Mouse (Mus musculus) small intestine, adult 2 months (tissue): ENCODE data around the gene Htatsf1. TPM values are rescaled to one million over a fixed set of nuclear protein-coding genes. Genes with fewer than 3 reads are reported as not detected.

Source experiments
- H3K27ac ChIP-seq: fragments of 200-500 bp; 2 replicates; pipeline ENCODE4 v1.5.1; 2012; ENCODE audit warnings: low read depth, low read length, control low read depth, inconsistent platforms; ENCODE audit not compliant: insufficient read depth
- H3K27me3 ChIP-seq: fragments of 200-500 bp; 2 replicates; pipeline ENCODE4 v1.6.1; 2012; ENCODE audit warnings: mild to moderate bottlenecking, moderate library complexity, low read length, inconsistent platforms; ENCODE audit not compliant: control insufficient read depth, insufficient read depth
- H3K36me3 ChIP-seq: fragments of 200-500 bp; 2 replicates; pipeline ENCODE4 v1.6.1; 2012; ENCODE audit warnings: mild to moderate bottlenecking, low read length, control low read depth, inconsistent platforms; ENCODE audit not compliant: control insufficient read depth, insufficient read depth
- H3K4me1 ChIP-seq: fragments of 200-500 bp; 2 replicates; pipeline ENCODE4 v1.6.1; 2012; ENCODE audit warnings: low read length, inconsistent platforms, mixed read lengths; ENCODE audit not compliant: control insufficient read depth, insufficient read depth, insufficient read length
- H3K4me3 ChIP-seq: fragments of 200-500 bp; 2 replicates; pipeline ENCODE4 v1.5.1; 2012; ENCODE audit warnings: low read depth, mild to moderate bottlenecking, control low read depth, inconsistent platforms, low read length, moderate library complexity
- CTCF ChIP-seq: fragments of 200-500 bp; IDR thresholded peaks from 2 replicates; pipeline ENCODE4 v1.5.1; 2012; ENCODE audit warnings: low read depth, mild to moderate bottlenecking, control low read depth, inconsistent platforms, low read length, moderate library complexity, mixed read lengths; ENCODE audit not compliant: insufficient replicate concordance, insufficient read length; ENCODE audit errors: extremely low read depth
- POLR2A ChIP-seq: fragments of 200-500 bp; IDR thresholded peaks from 2 replicates; pipeline ENCODE4 v1.6.1; 2012; ENCODE audit warnings: low read depth, mild to moderate bottlenecking, control low read depth, inconsistent platforms, low read length, moderate library complexity
- WGBS: fragments of 180-500 bp; shearing (Covaris S2); methylation state at CpG from one replicate; pipeline ENCODE4 v1.1.7; 2018; 5-methylcytosine and 5-hydroxymethylcytosine counted together
- polyA plus RNA-seq: library from polyadenylated mRNA; depleted of rRNA; stranded (reverse); fragments of >200 nt; gene quantifications from 2 replicates; pipeline ENCODE4 v1.2.3, GENCODE M21; 2012; rRNA removed

The Htatsf1 gene
- 5.3 and 7.4 TPM in 2 replicates for polyA plus RNA-seq

GRCm38 (mm10) chrX:57053174-57053992, at the start of gene Htatsf1:
TSS of gene Htatsf1 (plus strand) at chrX:57053583.
- peak; percentile 33; the same call in 1 of the 2 replicates for TF ChIP-seq POLR2A
- TF ChIP-seq CTCF: no peak
- Histone ChIP-seq H3K36me3 (peaks cover 5% of the 10 kb centered on the region; the same call in 1 of the 2 replicates), H3K27ac (peak within 1 kb of the TSS; percentile 89), H3K4me3 (peak within 1 kb of the TSS; percentile 92), H3K27me3 (no peaks in the 10 kb centered on the region), H3K4me1 (no peaks in the 10 kb centered on the region)
- 19% methylated on average over 84 of the region's 85 CpGs for WGBS

- no peak for TF ChIP-seq CTCF
- no peak for TF ChIP-seq POLR2A
- WGBS: 61% methylated on average over 2 of the region's 2 CpGs
- H3K27me3 ChIP-seq: no peaks in the 10 kb centered on the region
- no peak overlapping the region for H3K27ac ChIP-seq
- H3K36me3 ChIP-seq: no peaks in the 10 kb centered on the region
- H3K4me1 ChIP-seq: no peaks in the 10 kb centered on the region
- H3K4me3 ChIP-seq: no peak overlapping the region
These were observed 40.5 kb upstream of the Htatsf1 start for GRCm38 (mm10) chrX:57012891-57013290.

DNA sequence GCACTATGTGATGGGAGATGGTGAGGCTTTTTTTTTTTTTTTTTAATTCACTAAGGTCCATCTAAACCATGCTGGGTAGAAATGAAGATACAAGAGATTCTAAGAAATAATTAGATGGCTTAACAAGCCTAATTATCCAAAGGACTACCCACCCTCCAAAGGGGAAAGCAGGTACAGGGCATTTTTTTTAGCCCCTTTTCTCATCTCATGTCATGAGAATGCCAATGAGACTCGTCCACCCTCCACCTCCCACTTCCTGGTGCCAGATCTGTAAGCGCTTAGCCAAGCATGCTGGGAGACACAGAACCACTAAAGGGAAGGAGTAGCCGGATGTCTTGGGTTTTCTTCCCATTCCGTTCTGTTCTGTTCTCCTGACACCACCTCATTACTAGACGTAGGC, 10.6 kb upstream of the Htatsf1 start, which contains the start of gene Brs3:
Brs3 (plus strand) TSS at position 301 of the 400 bp plus-strand sequence.
- Histone ChIP-seq H3K4me1 (no peaks in the 10 kb centered on the region), H3K27me3 (no peaks in the 10 kb centered on the region), H3K27ac (no peak within 1 kb of the TSS), H3K36me3 (no peaks in the 10 kb centered on the region), H3K4me3 (no peak within 1 kb of the TSS)
- TF ChIP-seq CTCF: no peak
- TF ChIP-seq POLR2A: no peak
- 73% methylated on average over 5 of the region's 5 CpGs for WGBS

DNA sequence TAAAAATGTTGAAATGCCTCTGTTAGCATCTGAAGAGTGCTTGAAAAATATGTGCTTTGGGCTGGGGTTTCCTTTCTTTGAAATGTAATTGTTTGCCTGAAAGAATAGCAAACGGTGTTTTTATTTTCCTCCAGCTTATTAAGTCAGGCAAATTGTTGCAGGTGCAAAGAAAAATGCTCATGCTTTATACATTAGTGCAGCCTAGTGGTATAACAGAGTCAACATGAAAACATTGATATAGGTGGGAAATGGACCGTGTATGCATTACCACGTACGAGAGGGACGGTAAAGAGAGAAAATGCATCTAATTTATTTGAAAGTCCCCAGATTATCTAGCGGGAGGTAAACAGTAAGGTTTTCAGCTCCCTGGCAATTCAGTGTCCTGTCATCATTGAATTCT, 9.5 kb upstream of the Htatsf1 start:
- no peaks in the 10 kb centered on the region for H3K4me1 ChIP-seq
- H3K27ac ChIP-seq: no peak overlapping the region
- 73% methylated on average over 6 of the region's 6 CpGs for WGBS
- H3K36me3 ChIP-seq: no peaks in the 10 kb centered on the region
- TF ChIP-seq POLR2A (no peak), CTCF (no peak)
- H3K27me3 ChIP-seq: no peaks in the 10 kb centered on the region
- H3K4me3 ChIP-seq: no peak overlapping the region

DNA sequence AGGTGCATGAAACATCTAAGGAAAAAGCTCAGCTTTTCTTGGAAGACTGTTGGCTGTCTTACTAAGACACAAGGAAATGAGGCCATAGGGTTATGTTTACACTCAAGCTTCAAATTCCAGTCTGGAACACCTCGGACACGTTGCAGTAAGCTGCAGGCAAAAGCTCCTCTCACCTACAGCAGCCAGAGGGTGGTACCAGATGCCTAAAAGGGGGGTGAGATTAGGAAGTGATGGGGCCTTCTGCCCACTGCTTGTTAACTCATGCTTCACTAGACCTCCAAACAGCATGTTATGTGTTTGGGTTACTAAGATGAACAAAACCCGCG, 572 bp upstream of the Htatsf1 start:
- Histone ChIP-seq H3K4me1 (no peaks in the 10 kb centered on the region), H3K4me3 (peak overlapping the region; percentile 92), H3K36me3 (peaks cover 4% of the 10 kb centered on the region; the same call in 1 of the 2 replicates), H3K27ac (peak overlapping the region; percentile 89; the same call in 1 of the 2 replicates), H3K27me3 (no peaks in the 10 kb centered on the region)
- 14% methylated on average over 4 of the region's 4 CpGs for WGBS
- TF ChIP-seq CTCF: no peak
- TF ChIP-seq POLR2A: no peak

DNA sequence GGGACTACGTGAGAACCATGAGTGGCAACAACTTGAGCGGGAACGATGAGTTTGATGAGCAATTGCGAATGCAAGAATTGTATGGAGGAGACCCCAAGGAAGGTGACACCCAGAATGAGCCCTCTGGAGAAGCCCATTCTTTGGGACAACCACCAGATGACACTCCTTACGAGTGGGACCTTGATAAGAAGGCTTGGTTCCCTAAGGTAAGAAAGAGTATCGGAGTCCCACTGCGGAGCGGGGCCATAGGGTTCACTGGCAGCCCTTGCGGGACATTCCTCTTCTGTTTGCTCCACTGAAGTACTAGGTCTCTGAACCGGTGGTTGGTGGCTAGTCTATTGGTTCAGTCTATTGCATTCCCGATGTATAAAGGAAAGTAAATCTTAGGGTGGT, 606 bp downstream of the Htatsf1 start:
- H3K4me3 ChIP-seq: peak overlapping the region; percentile 92
- no peak for TF ChIP-seq POLR2A
- TF ChIP-seq CTCF: no peak
- peaks cover 5% of the 10 kb centered on the region; the same call in 1 of the 2 replicates for H3K36me3 ChIP-seq
- no peaks in the 10 kb centered on the region for H3K27me3 ChIP-seq
- 14% methylated on average over 11 of the region's 11 CpGs for WGBS
- peak overlapping the region; percentile 66; the same call in 1 of the 2 replicates for H3K27ac ChIP-seq
- H3K4me1 ChIP-seq: no peaks in the 10 kb centered on the region

DNA sequence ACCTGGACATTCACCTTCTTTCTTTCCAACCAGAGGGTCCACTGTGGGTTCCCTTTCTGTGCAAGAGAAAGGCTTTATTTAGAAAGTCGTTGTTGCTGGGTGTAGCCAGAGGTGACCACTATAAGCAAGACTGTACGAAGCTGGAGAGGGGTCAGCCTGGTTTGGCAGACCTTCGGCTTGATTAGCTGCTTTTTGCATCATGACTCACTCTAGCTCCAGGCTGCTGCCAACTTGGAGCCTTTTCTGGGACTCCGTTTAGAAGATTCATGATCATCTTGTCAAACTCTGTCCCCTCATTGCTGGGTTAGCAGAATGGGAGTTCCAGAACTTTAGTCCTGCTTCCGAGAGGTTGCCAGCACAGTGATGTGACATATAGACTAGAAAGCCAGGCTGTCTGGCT, 28.1 kb downstream of the Htatsf1 start:
- no peaks in the 10 kb centered on the region for H3K27me3 ChIP-seq
- no peak for TF ChIP-seq CTCF
- TF ChIP-seq POLR2A: no peak
- 75% methylated on average over 5 of the region's 5 CpGs for WGBS
- H3K4me1 ChIP-seq: no peaks in the 10 kb centered on the region
- no peaks in the 10 kb centered on the region for H3K36me3 ChIP-seq
- no peak overlapping the region for H3K27ac ChIP-seq
- no peak overlapping the region for H3K4me3 ChIP-seq
